Mouse (Mus musculus): ENCODE data around the gene Liph. TPM values are rescaled to one million over a fixed set of nuclear protein-coding genes. Genes with fewer than 3 reads are reported as not detected.
A peak's percentile ranks its signal among the peaks of the same experiment; 100 is the strongest.

The Liph gene
- total and polyA plus RNA-seq, 3 experiments: 2.6 to 6.1 (median 3.2) TPM

DNA sequence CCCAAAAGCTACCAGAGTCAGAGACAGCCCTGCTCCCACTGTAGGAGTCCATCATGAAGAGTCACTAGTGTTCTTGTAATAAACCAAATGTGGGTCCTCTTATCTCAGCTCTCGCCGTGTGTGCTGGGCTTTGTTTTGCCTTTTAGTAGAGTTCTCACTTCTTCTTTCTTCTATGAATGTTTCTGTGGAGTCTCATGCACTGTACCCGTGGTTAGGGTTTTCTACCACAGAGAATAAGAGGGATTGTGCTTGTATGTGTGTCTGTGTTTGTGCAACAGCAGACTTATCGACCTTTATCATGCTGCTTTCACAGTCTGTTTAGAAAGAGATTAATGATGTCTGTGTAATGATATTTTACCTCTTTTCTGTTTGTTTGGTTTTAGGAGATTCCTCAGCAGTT, 48.4 kb upstream of the Liph start:
- dilution Hi-C loops (cut with MboI; ENCODE audit: extremely low pct_ligation_motif_present, extremely low pct_unique_long_range_greater_than_20kb, low sequenced_read_pairs): no loop called here
- in situ Hi-C loops (cut with MboI; ENCODE audit: low pct_ligation_motif_present, low pct_unique_long_range_greater_than_20kb, low sequenced_read_pairs): no loop called here
- no peaks in the 10 kb centered on the region for H3K9me3 ChIP-seq (replicated peaks; ENCODE audit: low read length)
- H3K27ac ChIP-seq (ENCODE audit: insufficient read depth, low read depth): no peak overlapping the region
- H3K79me2 ChIP-seq (replicated peaks; ENCODE audit: control insufficient read depth, extremely low read depth, insufficient read depth, poor library complexity, severe bottlenecking): no peaks in the 10 kb centered on the region
- TF ChIP-seq IRF4 (IDR thresholded peaks at IDR 0.05; ENCODE audit: low read depth, low read length) (0 out of 2 replicates have a peak, but pooled peaks have one; percentile 40), CHD2 (IDR thresholded peaks at IDR 0.05; ENCODE audit: low read length) (no peak)
- peaks cover 7 to 34% of the 10 kb centered on the region in 2 experiments for H3K4me1 ChIP-seq (ENCODE audit: control insufficient read depth in 1 of 2, insufficient read depth in 2 of 2)
- peaks cover 60 to 88% of the 10 kb centered on the region in 2 experiments for H3K36me3 ChIP-seq (replicated peaks in 1 of 2; ENCODE audit: control insufficient read depth in 1 of 2, insufficient read depth in 1 of 2, low read length in 1 of 2)
- no peak for DNase-seq (ENCODE audit: extremely low read depth)
- H3K4me3 ChIP-seq (replicated peaks in 1 of 3; ENCODE audit: low read depth in 2 of 3, low read length in 2 of 3, poor library complexity in 1 of 3): no peak overlapping the region
- no peaks in the 10 kb centered on the region for H3K27me3 ChIP-seq (replicated peaks)
- H3K9ac ChIP-seq (ENCODE audit: insufficient read depth, low read depth): no peak overlapping the region
- no peak overlapping the region for H3K4me2 ChIP-seq (ENCODE audit: insufficient read depth, low read depth, poor library complexity, severe bottlenecking)

DNA sequence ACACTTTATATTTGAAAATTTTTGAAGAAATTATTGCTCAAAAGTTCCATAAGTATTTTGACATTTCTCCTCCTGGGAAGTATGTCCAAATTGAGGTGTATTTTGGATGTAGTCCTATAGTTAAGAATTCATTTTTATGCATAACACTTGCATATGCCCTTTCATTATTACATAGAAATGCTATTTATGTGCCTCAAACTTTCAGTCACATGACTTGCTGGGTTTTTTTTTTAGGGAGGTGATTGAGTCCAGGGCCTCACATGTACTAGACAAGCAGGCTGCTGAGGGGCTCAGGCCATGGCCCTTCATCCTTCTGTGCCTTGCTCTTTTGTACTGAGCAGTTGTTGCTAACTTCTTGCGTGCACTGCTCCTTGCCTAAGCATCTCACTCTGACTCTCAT, 44.5 kb upstream of the Liph start:
- no peaks in the 10 kb centered on the region for H3K27me3 ChIP-seq (replicated peaks)
- DNase-seq (ENCODE audit: extremely low read depth): no peak
- no peaks in the 10 kb centered on the region for H3K9me3 ChIP-seq (replicated peaks; ENCODE audit: low read length)
- no peak overlapping the region for H3K9ac ChIP-seq (ENCODE audit: insufficient read depth, low read depth)
- H3K27ac ChIP-seq (ENCODE audit: insufficient read depth, low read depth): no peak overlapping the region
- H3K36me3 ChIP-seq (replicated peaks in 1 of 2; ENCODE audit: control insufficient read depth in 1 of 2, insufficient read depth in 1 of 2, low read length in 1 of 2): peaks cover 42 to 79% of the 10 kb centered on the region in 2 experiments
- H3K4me3 ChIP-seq (replicated peaks in 1 of 3; ENCODE audit: low read depth in 2 of 3, low read length in 2 of 3, poor library complexity in 1 of 3): no peak overlapping the region
- no peaks in the 10 kb centered on the region for H3K79me2 ChIP-seq (replicated peaks; ENCODE audit: control insufficient read depth, extremely low read depth, insufficient read depth, poor library complexity, severe bottlenecking)
- peaks cover 10 to 48% of the 10 kb centered on the region in 2 experiments for H3K4me1 ChIP-seq (ENCODE audit: control insufficient read depth in 1 of 2, insufficient read depth in 2 of 2)
- dilution Hi-C loops (cut with MboI; ENCODE audit: extremely low pct_ligation_motif_present, extremely low pct_unique_long_range_greater_than_20kb, low sequenced_read_pairs): no loop called here
- in situ Hi-C loops (cut with MboI; ENCODE audit: low pct_ligation_motif_present, low pct_unique_long_range_greater_than_20kb, low sequenced_read_pairs): no loop called here
- TF ChIP-seq GABPA (IDR thresholded peaks at IDR 0.05; ENCODE audit: insufficient replicate concordance, low read depth, low read length) (no peak), ZC3H11A (IDR thresholded peaks at IDR 0.05; ENCODE audit: low read depth, low read length) (no peak), JUND (conservative IDR thresholded peaks at IDR 0.05; ENCODE audit: low read depth, low read length) (no peak), ZKSCAN1 (IDR thresholded peaks at IDR 0.05; ENCODE audit: borderline replicate concordance, low read depth, low read length) (no peak), MEF2A (IDR thresholded peaks at IDR 0.05; ENCODE audit: borderline replicate concordance, low read depth, low read length) (peak; percentile 92; the same call in 1 of the 2 replicates), CHD2 (IDR thresholded peaks at IDR 0.05; ENCODE audit: low read length) (no peak), USF2 (conservative IDR thresholded peaks at IDR 0.05; ENCODE audit: low read depth, low read length) (peak; percentile 50), TCF12 (IDR thresholded peaks at IDR 0.05; ENCODE audit: low read depth, low read length) (no peak), MAX (IDR thresholded peaks at IDR 0.05; ENCODE audit: low read length) (no peak), IRF4 (IDR thresholded peaks at IDR 0.05; ENCODE audit: low read depth, low read length) (peak; percentile 84), BHLHE40 (IDR thresholded peaks at IDR 0.05; ENCODE audit: low read depth, low read length) (peak; percentile 78), ZNF384 (IDR thresholded peaks at IDR 0.05; ENCODE audit: low read depth, low read length) (peak; percentile 85), USF1 (IDR thresholded peaks at IDR 0.05; ENCODE audit: low read depth, low read length) (peak; percentile 66), CTCF (conservative IDR thresholded peaks at IDR 0.05 in 1 of 2, IDR thresholded peaks at IDR 0.05 in 1 of 2; ENCODE audit: low read depth in 2 of 2, low read length in 2 of 2) (no peak), EP300 (IDR thresholded peaks at IDR 0.05; ENCODE audit: low read length) (0 out of 2 replicates have a peak, but pooled peaks have one; percentile 7), KAT2A (IDR thresholded peaks at IDR 0.05; ENCODE audit: insufficient replicate concordance, low read length) (no peak), JUN (IDR thresholded peaks at IDR 0.05; ENCODE audit: insufficient read depth, low read depth, low read length) (no peak)
- H3K4me2 ChIP-seq (ENCODE audit: insufficient read depth, low read depth, poor library complexity, severe bottlenecking): no peak overlapping the region
